Mouse (Mus musculus) heart, embryonic 10.5 days (tissue): ENCODE measurements around the gene Mfsd9. TPM values are rescaled to one million over a fixed set of nuclear protein-coding genes. Genes with fewer than 3 reads are reported as not detected.

ENCODE experiments used
- DNase-seq: peaks from one replicate; pipeline ENCODE4 v3.0.0-alpha.2; 2017; ENCODE audit warnings: low spot score
- H3K27ac ChIP-seq: fragments of 300-500 bp; sonication (generic); 2 replicates; pipeline ENCODE4 v1.5.1; 2016; ENCODE audit warnings: mild to moderate bottlenecking
- H3K27me3 ChIP-seq: fragments of 300-500 bp; sonication (generic); 2 replicates; pipeline ENCODE4 v1.6.1; 2016; ENCODE audit warnings: mild to moderate bottlenecking; ENCODE audit not compliant: poor library complexity, insufficient read depth, severe bottlenecking
- H3K36me3 ChIP-seq: fragments of 300-500 bp; sonication (generic); 2 replicates; pipeline ENCODE4 v1.6.1; 2016; ENCODE audit warnings: mild to moderate bottlenecking, moderate library complexity
- H3K4me1 ChIP-seq: fragments of 300-500 bp; sonication (generic); 2 replicates; pipeline ENCODE4 v1.6.1; 2016; ENCODE audit warnings: mild to moderate bottlenecking
- H3K4me3 ChIP-seq: fragments of 300-500 bp; sonication (generic); 2 replicates; pipeline ENCODE4 v1.5.1; 2016; ENCODE audit warnings: mild to moderate bottlenecking, moderate library complexity
- H3K9me3 ChIP-seq: fragments of 300-500 bp; sonication (generic); 2 replicates; pipeline ENCODE4 v1.6.1; 2016; ENCODE audit warnings: mild to moderate bottlenecking, moderate library complexity
- WGBS: fragments of 180-500 bp; shearing (Covaris S2); methylation state at CpG from one replicate; pipeline ENCODE4 v1.1.7; 2016; 5-methylcytosine and 5-hydroxymethylcytosine counted together
- polyA plus RNA-seq: library from polyadenylated mRNA; unstranded; fragments of >200 nt; fragmentation: Nextera tagmentation; extraction: Ambion mirVana; gene quantifications from 2 replicates; pipeline ENCODE4 v1.2.1, GENCODE M21; 2016

Gene Mfsd9
- polyA plus RNA-seq, 1 experiment from 2014 or later: 2.4 TPM

GRCm38 (mm10) chr1:40727404-40727803, 63.1 kb downstream of the Mfsd9 start:
- 84% methylated on average over 7 of the region's 7 CpGs for WGBS
- Histone ChIP-seq H3K36me3 (no peaks in the 10 kb centered on the region), H3K9me3 (no peaks in the 10 kb centered on the region), H3K27ac (no peak overlapping the region), H3K4me3 (no peak overlapping the region), H3K4me1 (no peaks in the 10 kb centered on the region), H3K27me3 (no peaks in the 10 kb centered on the region)
- no peak for DNase-seq

DNA sequence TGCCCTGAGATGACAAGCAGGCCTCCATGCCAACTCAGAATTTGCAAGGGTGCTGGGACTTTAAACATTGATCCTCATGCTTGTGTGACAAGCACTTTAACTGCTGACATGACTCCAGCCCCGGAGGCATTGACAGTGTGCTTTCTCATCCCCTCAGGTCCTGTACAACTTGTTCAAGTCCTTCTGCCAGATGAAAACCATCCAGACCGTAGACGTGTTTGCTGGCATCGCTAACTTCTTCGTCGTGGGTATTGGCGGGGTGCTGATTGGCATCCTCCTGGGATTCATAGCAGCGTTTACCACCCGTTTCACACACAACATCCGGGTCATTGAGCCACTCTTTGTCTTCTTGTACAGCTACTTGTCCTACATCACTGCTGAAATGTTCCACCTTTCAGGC, 64.4 kb downstream of the Mfsd9 start:
- no peaks in the 10 kb centered on the region for H3K27me3 ChIP-seq
- no peaks in the 10 kb centered on the region for H3K36me3 ChIP-seq
- no peak for DNase-seq
- 85% methylated on average over 10 of the region's 10 CpGs for WGBS
- no peaks in the 10 kb centered on the region for H3K4me1 ChIP-seq
- no peak overlapping the region for H3K27ac ChIP-seq
- H3K9me3 ChIP-seq: no peaks in the 10 kb centered on the region
- H3K4me3 ChIP-seq: no peak overlapping the region

Other genes with a start within 250 kb of the Mfsd9 start
- not detected in 2 replicates for gene Slc9a4, start 210.6 kb downstream of the Mfsd9 start, polyA plus RNA-seq
- 0.06 TPM in 1 of 2 replicates, not detected in the other for gene Slc9a2, start 110.1 kb downstream of the Mfsd9 start, polyA plus RNA-seq
- gene Tmem182, start 14.9 kb upstream of the Mfsd9 start, polyA plus RNA-seq: 5.1 and 12.1 TPM in 2 replicates